Mouse (Mus musculus) megakaryocyte, adult 5-6 weeks (primary cell): ENCODE measurements at regions not wholly inside any gene's neighbourhood (a gene's known extent, or its start where the extent isn't known, plus 50 kb on each side); places are given as distances from the start of the nearest gene placed in this dataset.

Experiments used
- ATAC-seq: 2 replicates; pipeline ENCODE4 v1.8.0; 2016; ENCODE audit warnings: mild to moderate bottlenecking, inconsistent platforms; ENCODE audit not compliant: poor library complexity, severe bottlenecking

GRCm38 (mm10) chr10:100152821-100153220 is 137.4 kb downstream of the Kitl start:
- no peak for ATAC-seq

- no peak for ATAC-seq
These were observed 137.9 kb downstream of the Kitl start for GRCm38 (mm10) chr10:100153311-100153710.

GRCm38 (mm10) chr10:100155566-100155965 is 140.1 kb downstream of the Kitl start:
- no peak for ATAC-seq

GRCm38 (mm10) chr10:100159843-100160531 is 144.6 kb downstream of the Kitl start:
- peak; percentile 84 for ATAC-seq

GRCm38 (mm10) chr10:100160532-100160852 is 145.1 kb downstream of the Kitl start:
- peak; percentile 77 for ATAC-seq

- no peak for ATAC-seq
These were observed 145.7 kb downstream of the Kitl start for GRCm38 (mm10) chr10:100161117-100161516.

GRCm38 (mm10) chr10:100164526-100164925 is 149.1 kb downstream of the Kitl start:
- ATAC-seq = no peak

- no peak for ATAC-seq
These were observed 155.4 kb downstream of the Kitl start for GRCm38 (mm10) chr10:100170836-100171235.

GRCm38 (mm10) chr10:100197673-100198072 is 137.8 kb upstream of the Gm4301 start:
- no peak for ATAC-seq

- ATAC-seq = no peak
These were observed 136.3 kb upstream of the Gm4301 start for GRCm38 (mm10) chr10:100199090-100199690.

GRCm38 (mm10) chr10:100200431-100200830 is 135.0 kb upstream of the Gm4301 start:
- no peak for ATAC-seq

- peak; percentile 35; the same call in 1 of the 2 replicates for ATAC-seq
These were observed 128.6 kb upstream of the Gm4301 start for GRCm38 (mm10) chr10:100206617-100207530.

- no peak for ATAC-seq
These were observed 124.8 kb upstream of the Gm4301 start for GRCm38 (mm10) chr10:100210684-100211083.

- no peak for ATAC-seq
These were observed 110.9 kb upstream of the Gm4301 start for GRCm38 (mm10) chr10:100224459-100225097.

- ATAC-seq = no peak
These were observed 76.1 kb upstream of the Gm4301 start for GRCm38 (mm10) chr10:100259235-100259900.

- no peak for ATAC-seq
These were observed 72.0 kb upstream of the Gm4301 start for GRCm38 (mm10) chr10:100263447-100263846.

- ATAC-seq = no peak
These were observed 71.4 kb upstream of the Gm4301 start for GRCm38 (mm10) chr10:100264066-100264465.

- ATAC-seq = no peak
These were observed 53.0 kb upstream of the Gm4301 start for GRCm38 (mm10) chr10:100282471-100282870.
